Mouse (Mus musculus) bone marrow macrophage, adult 2 months (primary cell): ENCODE measurements around the gene Hnrnpa3.

ENCODE experiments used
- CTCF ChIP-seq: IDR thresholded peaks from 2 replicates; pipeline ENCODE4 v1.5.1; 2012; ENCODE audit warnings: low read depth, mild to moderate bottlenecking, low read length, moderate library complexity
- POLR2A ChIP-seq: IDR thresholded peaks from 2 replicates; pipeline ENCODE4 v1.6.1; 2012; ENCODE audit warnings: mild to moderate bottlenecking, low read depth, low read length, borderline replicate concordance

GRCm38 (mm10) chr2:75684526-75684925 is 25.5 kb downstream of the Hnrnpa3 start:
- TF ChIP-seq CTCF (no peak), POLR2A (no peak)
